Mouse (Mus musculus) liver, adult (tissue): Measurements from ENCODE around the gene Smco2.

Source experiments
- GATA4 ChIP-seq: IDR thresholded peaks from 2 replicates; pipeline ENCODE4 v1.6.1; 2014; ENCODE audit warnings: mild to moderate bottlenecking, low read length; ENCODE audit not compliant: insufficient replicate concordance

Smco2 gene

GRCm38 (mm10) chr6:146850050-146850449, at the start of gene Smco2:
Gene Smco2 (plus strand): TSS chr6:146850104.
- TF ChIP-seq GATA4: no peak

DNA sequence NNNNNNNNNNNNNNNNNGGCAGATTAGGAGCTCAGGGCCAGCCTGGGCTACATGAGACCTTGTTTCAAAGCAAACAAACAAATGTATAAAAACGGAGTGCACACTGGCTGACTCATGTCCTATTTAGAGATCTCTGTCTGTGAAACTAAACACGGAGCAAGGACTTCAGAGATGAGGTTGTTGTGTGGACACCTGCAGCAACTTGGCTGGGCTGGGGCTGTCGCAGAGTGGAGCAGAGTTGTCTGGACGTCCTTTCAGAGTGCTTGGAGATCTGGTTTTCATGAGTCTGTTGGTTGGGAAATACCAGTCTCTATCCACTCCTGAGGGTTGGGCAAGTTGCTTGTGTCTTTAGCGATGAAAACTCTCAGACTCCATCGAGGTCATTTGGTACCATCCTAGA, 39.9 kb upstream of the Smco2 start:
- TF ChIP-seq GATA4: no peak

GRCm38 (mm10) chr6:146813007-146813406, 36.9 kb upstream of the Smco2 start:
- no peak for TF ChIP-seq GATA4

DNA sequence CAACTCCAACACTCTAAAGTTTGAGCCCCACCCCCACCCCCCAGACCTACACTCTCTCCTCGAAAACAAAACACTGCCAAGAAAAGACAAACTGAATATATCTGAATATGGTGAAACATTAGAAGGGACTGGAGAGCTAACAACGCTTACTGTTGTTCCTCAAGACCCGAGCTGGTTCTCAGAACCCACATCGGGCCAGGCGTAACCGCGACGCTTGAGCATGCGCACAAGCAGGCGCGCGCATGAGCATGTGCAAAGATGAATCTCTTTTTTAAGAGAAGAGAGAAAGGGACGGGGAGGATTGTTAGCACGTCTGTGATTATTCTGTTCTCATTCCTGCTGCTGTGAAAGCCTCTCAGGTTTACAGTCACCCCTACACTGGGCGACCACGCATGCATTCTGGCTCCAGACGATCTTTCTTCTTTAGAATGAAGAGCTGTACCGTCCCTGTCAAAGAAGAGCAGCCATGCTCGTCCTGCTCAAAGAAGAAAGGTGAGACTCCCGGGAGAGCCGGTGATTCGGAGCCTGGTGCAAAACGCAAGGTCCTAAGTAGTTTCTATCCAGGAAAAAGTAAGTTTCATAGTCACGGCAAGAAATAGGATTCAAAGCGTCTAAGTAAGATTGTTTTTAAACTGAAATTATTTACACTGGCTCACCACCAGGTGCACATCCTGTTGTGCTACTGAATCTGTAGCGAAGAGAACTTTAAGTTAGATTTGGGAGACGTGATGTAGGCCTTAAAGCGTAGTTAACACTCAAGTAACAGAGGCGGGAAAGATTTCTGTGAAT, 29.5 kb upstream of the Smco2 start:
- no peak for TF ChIP-seq GATA4

DNA sequence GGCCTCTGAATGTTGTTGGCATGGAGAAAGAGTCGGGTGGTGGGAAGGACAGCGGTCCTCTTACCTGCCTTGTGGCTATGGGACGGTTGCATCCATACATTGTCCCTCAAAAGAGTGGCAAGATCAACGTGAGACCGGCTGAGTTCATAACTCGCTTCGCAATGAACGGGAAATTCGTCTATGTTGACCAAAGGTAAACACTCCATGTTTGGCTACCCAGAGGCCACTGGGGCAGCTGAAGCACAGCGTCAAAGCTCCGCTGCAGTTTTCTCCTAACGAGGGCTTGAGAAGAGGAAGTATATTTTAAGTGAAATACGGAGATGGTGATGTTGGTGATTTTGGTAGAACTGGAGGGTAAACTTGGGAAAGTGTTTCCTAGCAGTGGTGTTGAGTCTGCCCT, 27.9 kb upstream of the Smco2 start:
- TF ChIP-seq GATA4: no peak

DNA sequence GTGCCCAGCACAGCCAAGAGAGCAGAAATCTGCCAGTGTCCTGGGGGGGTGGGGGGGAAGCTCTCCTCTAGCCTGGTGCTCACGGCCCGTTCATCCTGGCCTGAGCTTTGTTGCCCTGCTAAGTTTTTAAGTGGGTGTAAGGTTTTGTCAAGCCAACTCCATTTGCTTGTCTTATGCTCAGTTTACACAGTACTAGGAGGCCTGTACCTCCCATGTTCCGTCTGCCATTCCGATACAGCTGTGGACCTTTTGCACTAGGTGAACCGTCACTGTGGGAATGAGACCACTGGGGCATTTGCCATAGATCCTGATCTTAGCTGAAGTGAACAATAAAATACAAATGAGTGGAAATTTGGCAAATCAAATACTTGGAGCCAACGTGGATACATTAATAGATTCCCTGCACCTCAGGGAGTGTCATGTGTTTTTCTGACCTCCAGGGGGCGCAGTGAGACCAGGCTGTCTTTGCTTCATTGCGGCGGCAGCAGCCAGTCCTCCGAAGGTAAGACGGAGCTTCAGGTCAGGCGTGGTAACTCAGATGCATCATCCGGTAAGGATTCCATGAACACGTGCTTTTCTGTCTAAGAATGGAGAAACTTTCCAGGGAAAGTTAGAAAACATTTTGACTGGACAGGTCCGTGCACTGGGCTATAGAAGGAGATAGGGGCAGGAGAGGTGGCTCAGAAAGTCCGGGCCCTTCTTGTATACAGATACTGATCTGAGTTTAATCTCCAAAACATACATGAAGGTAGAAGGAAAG, 25.0 kb upstream of the Smco2 start:
- no peak for TF ChIP-seq GATA4

- TF ChIP-seq GATA4: no peak
Measured at GRCm38 (mm10) chr6:146825487-146825773, 24.5 kb upstream of the Smco2 start.

- TF ChIP-seq GATA4: no peak
Measured at GRCm38 (mm10) chr6:146831320-146831719, 18.6 kb upstream of the Smco2 start.

DNA sequence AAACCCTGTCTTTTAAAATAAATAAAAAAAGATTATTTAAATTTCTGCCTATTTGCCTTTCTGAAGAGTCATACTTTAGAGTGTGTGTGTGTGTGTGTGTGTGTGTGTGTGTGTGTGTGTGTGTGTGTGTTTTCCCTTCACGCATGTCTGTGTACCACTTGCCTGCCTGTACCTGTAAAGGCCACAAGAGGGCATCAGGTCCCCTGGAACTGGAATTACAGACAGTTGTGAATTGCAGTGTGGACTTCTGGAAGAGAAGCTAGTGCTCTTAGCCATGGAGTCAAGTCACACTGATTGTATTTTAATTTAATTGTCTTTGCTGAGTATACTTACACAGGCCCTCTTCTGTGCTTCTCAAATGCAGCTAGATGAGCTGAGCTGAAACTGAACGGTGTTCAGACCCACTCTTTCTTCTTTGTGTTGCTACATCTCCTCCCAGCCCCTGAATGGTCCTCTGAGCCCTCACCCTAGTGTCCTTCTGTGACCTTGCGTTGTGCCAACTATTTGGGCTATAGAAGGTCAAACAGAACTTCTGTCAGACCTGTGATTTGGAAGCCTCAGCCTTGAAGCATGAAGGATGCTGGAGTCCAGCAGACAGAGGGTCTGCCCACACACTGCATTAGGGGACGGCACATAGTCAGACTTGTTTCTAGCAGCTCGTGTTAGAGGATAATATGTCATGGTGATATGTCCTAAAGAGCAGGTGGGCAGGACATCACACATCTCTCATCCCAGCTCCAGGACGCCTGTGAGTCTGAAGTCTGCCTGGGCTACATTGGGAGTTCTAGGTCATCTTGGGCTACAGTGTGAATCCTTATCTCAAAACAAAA, 16.2 kb upstream of the Smco2 start:
- no peak for TF ChIP-seq GATA4

DNA sequence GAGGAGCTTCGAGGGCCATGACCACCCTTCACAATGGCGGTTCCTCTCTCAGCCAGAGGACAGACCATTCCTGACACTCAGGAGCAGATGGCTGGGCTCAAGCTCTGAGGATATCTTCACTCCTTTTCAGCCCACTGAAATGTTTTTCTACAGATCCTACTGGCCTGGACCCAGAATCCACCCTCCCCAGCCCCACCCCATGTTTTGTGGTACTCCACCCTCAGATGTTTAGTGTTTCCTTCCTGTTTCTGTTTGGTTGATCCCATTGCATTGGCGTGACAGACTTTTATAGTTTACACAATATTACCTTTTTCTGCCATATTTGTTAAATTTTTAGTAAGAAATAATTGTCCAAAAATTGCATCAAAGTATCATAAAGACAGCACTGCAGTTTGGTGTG, 15.6 kb upstream of the Smco2 start:
- TF ChIP-seq GATA4: no peak

DNA sequence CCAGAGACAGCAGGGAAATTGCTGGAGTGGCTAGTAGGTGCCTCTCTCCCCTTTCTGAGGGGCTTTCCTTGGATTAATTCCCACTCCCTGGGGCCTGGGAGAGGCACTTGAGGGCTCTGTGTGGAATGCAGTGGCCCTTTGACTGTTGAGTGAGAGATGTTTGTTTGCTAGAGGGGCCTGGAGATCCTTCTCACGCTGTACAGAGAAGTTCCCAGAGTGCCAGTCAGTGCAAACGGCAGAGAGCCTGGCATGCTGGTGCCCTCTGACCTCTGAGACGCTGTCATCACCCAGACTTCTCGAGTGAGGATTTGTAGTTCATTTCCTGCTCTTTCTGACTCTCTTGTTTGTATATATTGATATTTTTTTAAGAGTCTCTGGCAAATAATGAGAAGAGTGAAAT, 14.1 kb upstream of the Smco2 start:
- TF ChIP-seq GATA4: no peak

DNA sequence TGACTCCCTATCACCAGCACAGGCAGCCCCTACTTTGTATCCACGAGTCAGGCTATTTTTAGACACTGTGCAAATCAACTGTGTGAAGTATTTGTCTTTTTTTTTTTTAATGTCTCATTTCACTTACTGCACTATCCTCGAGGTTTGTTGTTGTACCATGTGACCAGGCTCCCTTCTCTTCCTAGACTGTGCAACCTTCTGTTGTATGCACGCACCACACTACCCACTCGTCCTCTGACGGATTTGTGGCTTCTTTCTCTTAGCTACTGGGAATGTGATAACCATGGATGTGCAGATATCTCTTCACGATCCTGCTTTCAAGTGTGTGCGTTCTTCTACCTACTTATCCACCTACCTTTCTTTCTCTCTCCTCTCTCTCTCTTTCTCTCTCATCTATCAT, 12.6 kb upstream of the Smco2 start:
- TF ChIP-seq GATA4: no peak

DNA sequence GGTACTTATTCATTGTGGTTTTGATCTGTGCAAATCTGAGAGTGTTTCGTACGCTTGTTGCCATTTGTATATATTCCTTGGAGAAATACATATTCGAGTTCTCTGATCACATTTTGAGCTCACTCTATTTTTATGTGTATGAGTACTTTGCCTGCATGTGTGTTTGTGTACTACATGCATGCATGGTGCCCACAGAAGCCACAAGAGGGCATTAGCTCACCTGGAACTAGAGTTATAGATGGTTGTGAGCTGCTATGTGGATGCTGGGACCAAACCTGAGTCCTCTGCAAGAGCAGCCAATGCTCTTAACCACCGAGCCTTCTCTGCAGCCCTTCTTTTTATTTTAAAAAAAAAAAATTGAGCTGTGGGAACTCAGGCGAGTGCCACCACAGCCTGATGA, 11.5 kb upstream of the Smco2 start:
- TF ChIP-seq GATA4: no peak

DNA sequence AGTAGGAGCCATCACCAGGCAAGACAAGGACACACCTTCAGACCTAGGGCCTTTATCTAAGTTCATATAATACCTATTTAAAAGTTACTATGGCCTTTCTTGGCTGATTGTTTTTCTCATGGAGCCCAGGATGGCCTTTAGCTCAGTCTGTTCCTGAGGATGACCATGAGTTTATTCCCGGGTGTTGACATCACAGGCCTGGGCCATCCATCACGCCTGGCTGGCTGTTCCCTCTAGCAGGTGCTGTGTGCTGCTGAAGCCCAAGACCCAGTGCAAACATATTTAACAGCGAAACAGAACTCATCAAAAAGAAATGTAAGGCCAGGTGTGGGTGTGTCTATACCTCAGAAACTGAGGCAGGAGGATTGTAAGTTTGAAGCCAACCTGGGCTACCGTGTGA, 11.0 kb upstream of the Smco2 start:
- no peak for TF ChIP-seq GATA4

- TF ChIP-seq GATA4: no peak
Measured at GRCm38 (mm10) chr6:146844867-146845266, 5.0 kb upstream of the Smco2 start.

DNA sequence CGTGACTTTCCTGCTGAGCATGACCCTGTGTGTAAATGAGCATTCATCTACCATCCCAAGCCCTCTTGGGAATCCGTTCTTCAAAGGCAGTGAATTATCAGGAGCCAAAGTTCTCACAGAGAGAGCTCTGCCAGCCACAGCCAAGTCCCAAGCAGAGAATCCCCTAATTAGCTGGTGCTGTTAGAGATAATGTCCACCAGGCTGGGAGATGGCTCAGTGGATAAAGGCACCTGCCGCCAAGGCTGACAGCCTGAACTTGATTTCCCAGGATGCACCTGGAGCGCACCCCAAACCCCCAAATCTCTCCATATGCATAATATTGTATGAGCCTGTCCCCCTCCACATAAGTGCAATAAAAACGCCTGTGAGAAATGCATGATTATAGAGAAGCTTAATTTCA, 4.6 kb upstream of the Smco2 start:
- no peak for TF ChIP-seq GATA4
